Mouse (Mus musculus) ES-E14 (cell line): ENCODE results near the gene Siglece.

Experiments used
- CHD2 ChIP-seq: IDR thresholded peaks from 2 replicates; pipeline ENCODE4 v1.6.1; 2014; ENCODE audit warnings: mild to moderate bottlenecking, low read depth, low read length, inconsistent platforms
- HCFC1 ChIP-seq: IDR thresholded peaks from 2 replicates; pipeline ENCODE4 v1.6.1; 2012; ENCODE audit warnings: low read length, inconsistent platforms, borderline replicate concordance; ENCODE audit not compliant: insufficient read depth
- MAFK ChIP-seq: IDR thresholded peaks from 2 replicates; pipeline ENCODE4 v1.6.1; 2014; ENCODE audit warnings: mild to moderate bottlenecking, low read depth, low read length, inconsistent platforms; ENCODE audit not compliant: insufficient read depth
- ZC3H11A ChIP-seq: IDR thresholded peaks from 2 replicates; pipeline ENCODE4 v1.6.1; 2012; ENCODE audit warnings: low read depth, mild to moderate bottlenecking, inconsistent platforms, low read length, borderline replicate concordance
- ZNF384 ChIP-seq: IDR thresholded peaks from 2 replicates; pipeline ENCODE4 v1.6.1; 2012; ENCODE audit warnings: low read depth, low read length, inconsistent platforms

DNA sequence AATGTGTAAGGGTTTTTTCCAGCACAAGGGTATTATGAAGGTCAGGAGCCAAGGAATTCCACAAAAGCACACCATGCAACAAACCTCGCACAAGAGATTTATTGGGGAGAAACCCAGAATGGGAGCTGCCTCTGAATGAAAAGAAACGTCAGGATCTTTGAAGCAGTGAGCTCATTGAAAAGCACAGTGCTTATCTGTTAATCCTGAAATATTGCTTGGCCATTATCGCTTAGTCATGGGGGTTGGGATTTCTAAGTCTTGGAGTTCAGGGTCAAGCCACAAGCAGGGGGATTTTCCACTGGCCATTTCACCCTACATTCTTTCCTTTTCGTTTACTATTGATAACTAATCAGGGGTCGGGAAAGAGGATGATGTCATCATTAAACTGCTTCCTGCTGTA is 58.1 kb downstream of the Siglece start:
- TF ChIP-seq ZC3H11A (no peak), CHD2 (no peak), HCFC1 (no peak), ZNF384 (no peak), MAFK (peak; percentile 76)
